In the genomic region with DNA sequence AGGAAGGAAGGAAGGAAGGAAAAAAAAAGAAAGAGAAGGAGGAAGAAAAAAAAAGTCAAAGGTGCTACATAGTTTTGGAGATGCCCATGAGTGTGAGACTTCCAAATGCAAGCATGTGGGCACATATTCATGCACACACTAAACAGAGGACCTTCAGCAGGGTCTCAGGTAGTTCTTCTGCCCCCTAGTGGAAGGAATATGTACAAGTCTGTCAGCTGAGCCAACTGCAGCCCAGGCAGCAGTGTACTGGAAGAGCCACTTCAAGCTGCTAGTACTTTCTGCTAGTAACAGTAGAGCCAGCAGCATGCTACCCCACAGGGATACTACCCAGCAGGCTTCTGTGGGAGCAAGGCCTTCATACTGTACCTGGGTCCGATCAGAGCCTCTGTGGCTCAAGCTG, we compare ENCODE assay signal across 8 mouse cellular contexts. TPM values are rescaled to one million over a fixed set of nuclear protein-coding genes. Genes with fewer than 3 reads are reported as not detected.
DNase-seq lines count a peak whose midpoint lies in the region; ATAC-seq lines count a peak whose summit lies in the region.

No protein-coding gene starts in this region.

- H3K9me3 ChIP-seq in embryonic facial prominence, embryonic 12.5 days, result no peaks in the 10 kb centered on the region
- H3K9me3 ChIP-seq in hindbrain, embryonic 14.5 days (ENCODE audit: control insufficient read depth, low read length), result no peaks in the 10 kb centered on the region
- H3K9me3 ChIP-seq in midbrain, embryonic 11.5 days (ENCODE audit: control insufficient read depth, low read length), result no peaks in the 10 kb centered on the region

- 67% methylated on average over 1 of the region's 1 CpGs for WGBS in embryonic facial prominence, embryonic 12.5 days
- 76% methylated on average over 1 of the region's 1 CpGs for WGBS in hindbrain, embryonic 14.5 days
- 41% methylated on average over 1 of the region's 1 CpGs for WGBS in midbrain, embryonic 11.5 days

- no peak overlapping the region for H3K9ac ChIP-seq in embryonic facial prominence, embryonic 12.5 days
- H3K9ac ChIP-seq in hindbrain, embryonic 14.5 days, result no peak overlapping the region
- no peak overlapping the region for H3K9ac ChIP-seq in midbrain, embryonic 11.5 days (ENCODE audit: low read length)

- ATAC-seq in embryonic facial prominence, embryonic 12.5 days (ENCODE audit: insufficient number of reproducible peaks, insufficient read depth, low FRiP score, low TSS enrichment), result peak; percentile 35; the same call in 1 of the 2 replicates
- peak; percentile 85 for ATAC-seq in hindbrain, embryonic 14.5 days (ENCODE audit: low FRiP score)
- peak; percentile 48; the same call in 1 of the 2 replicates for ATAC-seq in midbrain, embryonic 11.5 days (ENCODE audit: low FRiP score)

- no peak overlapping the region for H3K4me3 ChIP-seq in embryonic facial prominence, embryonic 12.5 days
- no peak overlapping the region for H3K4me3 ChIP-seq in hindbrain, embryonic 14.5 days (replicated peaks; ENCODE audit: low read length)
- H3K4me3 ChIP-seq in midbrain, embryonic 11.5 days (ENCODE audit: low read depth, low read length), result no peak overlapping the region

- peaks cover 18% of the 10 kb centered on the region for H3K36me3 ChIP-seq in embryonic facial prominence, embryonic 12.5 days
- peaks cover 34% of the 10 kb centered on the region for H3K36me3 ChIP-seq in hindbrain, embryonic 14.5 days (replicated peaks; ENCODE audit: control insufficient read depth, insufficient read depth)
- H3K36me3 ChIP-seq in midbrain, embryonic 11.5 days (ENCODE audit: control insufficient read depth, insufficient read depth, low read length), result peaks cover 2% of the 10 kb centered on the region; the same call in 1 of the 2 replicates

- H3K4me1 ChIP-seq in embryonic facial prominence, embryonic 12.5 days, result no peaks in the 10 kb centered on the region
- no peaks in the 10 kb centered on the region for H3K4me1 ChIP-seq in hindbrain, embryonic 14.5 days (replicated peaks; ENCODE audit: control insufficient read depth, insufficient read depth, low read length)
- no peaks in the 10 kb centered on the region for H3K4me1 ChIP-seq in midbrain, embryonic 11.5 days (ENCODE audit: control insufficient read depth, insufficient read depth, low read length)

- H3K27ac ChIP-seq in embryonic facial prominence, embryonic 12.5 days, result no peak overlapping the region
- H3K27ac ChIP-seq in hindbrain, embryonic 14.5 days, result no peak overlapping the region
- H3K27ac ChIP-seq in midbrain, embryonic 11.5 days (ENCODE audit: low read depth, low read length), result no peak overlapping the region

- no peak overlapping the region for H3K4me2 ChIP-seq in embryonic facial prominence, embryonic 12.5 days (replicated peaks)
- no peak overlapping the region for H3K4me2 ChIP-seq in hindbrain, embryonic 14.5 days (replicated peaks)
- no peak overlapping the region for H3K4me2 ChIP-seq in midbrain, embryonic 11.5 days

- intact Hi-C loops in left cerebral cortex, postnatal 14 days (cut with DNase I), result loop anchor here (5.0 kb wide), 1 partner anchor 75 kb away; no protein-coding TSS in a partner anchor

- H3K27me3 ChIP-seq in embryonic facial prominence, embryonic 12.5 days, result no peaks in the 10 kb centered on the region
- H3K27me3 ChIP-seq in hindbrain, embryonic 14.5 days (ENCODE audit: control insufficient read depth, insufficient read depth, low read length), result no peaks in the 10 kb centered on the region
- H3K27me3 ChIP-seq in midbrain, embryonic 11.5 days (ENCODE audit: control insufficient read depth, insufficient read depth, low read length), result no peaks in the 10 kb centered on the region

- peak; percentile 46 for DNase-seq in gastrocnemius, adult 18-20 months (ENCODE audit: low spot score)
- DNase-seq in gastrocnemius, postnatal 4 days (ENCODE audit: low spot score in 2 of 2), result no peak
- peak; percentile 27 to 39 for DNase-seq in adrenal gland, postnatal 36 days
- DNase-seq in hindbrain, embryonic 14.5 days (ENCODE audit: low spot score), result peak; percentile 85
- DNase-seq in left cerebral cortex, postnatal 14 days (ENCODE audit: low spot score in 2 of 2), result peak; percentile 59 to 84
- DNase-seq in midbrain, embryonic 11.5 days (ENCODE audit: low spot score, missing footprints), result peak; percentile 88
- DNase-seq in thymus, postnatal 14 days, result peak; percentile 67

RNA-seq across cellular contexts. Expression of a gene that starts 9.5 kb away (rescaled TPM):
- total RNA-seq in gastrocnemius, adult 18-20 months (2021), result 1 to 10 TPM; 3.5 to 3.8 TPM
- 10 to 100 TPM; 11.2 to 11.4 TPM for total RNA-seq in gastrocnemius, postnatal 4 days (2021)
- total RNA-seq in adrenal gland, postnatal 36 days (2021), result 10 to 100 TPM; 20.5 to 21.0 TPM
- polyA plus RNA-seq in embryonic facial prominence, embryonic 12.5 days (2016; fragmentation: Nextera tagmentation; extraction: Ambion mirVana), result 17.9 and 19.5 TPM in 2 replicates
- polyA plus RNA-seq in hindbrain, embryonic 14.5 days (2014; fragmentation: Nextera tagmentation; extraction: Ambion mirVana), result 15.2 and 16.1 TPM in 2 replicates
- 10 to 100 TPM; 22.9 to 23.4 TPM for total RNA-seq in left cerebral cortex, postnatal 14 days (2021)
- 18.2 and 18.4 TPM in 2 replicates for polyA plus RNA-seq in midbrain, embryonic 11.5 days (2014; fragmentation: Nextera tagmentation; extraction: Ambion mirVana)

RNA-seq across cellular contexts. Expression of a gene that starts 19.7 kb away (rescaled TPM):
- not detected for total RNA-seq in gastrocnemius, adult 18-20 months (2021)
- not detected for total RNA-seq in gastrocnemius, postnatal 4 days (2021)
- total RNA-seq in adrenal gland, postnatal 36 days (2021), result under 1 TPM in 1 of 2 experiments, not detected in 1; 0.69 TPM
- 1.3 and 3.1 TPM in 2 replicates for polyA plus RNA-seq in embryonic facial prominence, embryonic 12.5 days (2016; fragmentation: Nextera tagmentation; extraction: Ambion mirVana)
- polyA plus RNA-seq in hindbrain, embryonic 14.5 days (2014; fragmentation: Nextera tagmentation; extraction: Ambion mirVana), result 5.5 and 5.8 TPM in 2 replicates
- total RNA-seq in left cerebral cortex, postnatal 14 days (2021), result not detected
- polyA plus RNA-seq in midbrain, embryonic 11.5 days (2014; fragmentation: Nextera tagmentation; extraction: Ambion mirVana), result 0.10 and 0.30 TPM in 2 replicates

Comparison
In these comparisons a context has a peak if more than half of its experiments do, and no peak if none do; other contexts are left out.
1. DNase-seq: peak in gastrocnemius, adult 18-20 months (single experiment), adrenal gland, postnatal 36 days (2 of 2), hindbrain, embryonic 14.5 days (single experiment), left cerebral cortex, postnatal 14 days (2 of 2), midbrain, embryonic 11.5 days (single experiment) and thymus, postnatal 14 days (single experiment); none in gastrocnemius, postnatal 4 days (0 of 2).
2. ATAC-seq: peak in every context shown above with its lines; median percentile 85 in hindbrain, embryonic 14.5 days; 48 in midbrain, embryonic 11.5 days; 35 in embryonic facial prominence, embryonic 12.5 days.